Mouse (Mus musculus) liver, adult 2 months (tissue): ENCODE data around the gene 3110009E18Rik. TPM values are rescaled to one million over a fixed set of nuclear protein-coding genes. Genes with fewer than 3 reads are reported as not detected.
A peak's percentile ranks its signal among the peaks of the same experiment; 100 is the strongest.

Experiments used
- DNase-seq: peaks from one replicate; pipeline ENCODE4 v3.0.0-alpha.2; 2011; ENCODE audit warnings: low read depth, low spot score; ENCODE audit errors: extremely low read depth
- H3K27ac ChIP-seq: fragments of 200-500 bp; replicated peaks from 2 replicates; pipeline ENCODE4 v1.5.1; 2012; ENCODE audit warnings: low read depth, mild to moderate bottlenecking, control low read depth, inconsistent platforms, low read length; ENCODE audit not compliant: insufficient read depth
- H3K27me3 ChIP-seq: fragments of 200-500 bp; 2 replicates; pipeline ENCODE4 v1.6.1; 2012; ENCODE audit warnings: mild to moderate bottlenecking, moderate library complexity, low read length, inconsistent platforms; ENCODE audit not compliant: control insufficient read depth, insufficient read depth
- H3K36me3 ChIP-seq: fragments of 200-500 bp; 2 replicates; pipeline ENCODE4 v1.6.1; 2012; ENCODE audit warnings: low read length, inconsistent platforms; ENCODE audit not compliant: control insufficient read depth, insufficient read depth
- H3K4me1 ChIP-seq: fragments of 200-500 bp; 2 replicates; pipeline ENCODE4 v1.6.1; 2011; ENCODE audit warnings: low read length; ENCODE audit not compliant: control insufficient read depth, insufficient read depth
- H3K4me3 ChIP-seq: fragments of 200-500 bp; 2 replicates; pipeline ENCODE4 v1.5.1; 2011; ENCODE audit warnings: low read depth, mild to moderate bottlenecking, control low read depth, low read length, moderate library complexity; ENCODE audit not compliant: insufficient read depth
- H3K79me2 ChIP-seq: fragments of 200-500 bp; 2 replicates; pipeline ENCODE4 v1.6.1; 2012; ENCODE audit warnings: inconsistent platforms, mild to moderate bottlenecking, low read length, moderate library complexity; ENCODE audit not compliant: control insufficient read depth, insufficient read depth
- H3K9ac ChIP-seq: fragments of 200-500 bp; 2 replicates; pipeline ENCODE4 v1.6.1; 2012; ENCODE audit warnings: low read depth, mild to moderate bottlenecking, control low read depth, inconsistent platforms, low read length
- CTCF ChIP-seq: fragments of 200-500 bp; IDR thresholded peaks from 2 replicates; pipeline ENCODE4 v1.5.1; 2011; ENCODE audit warnings: low read depth, low read length, control low read depth
- POLR2A ChIP-seq: fragments of 200-500 bp; IDR thresholded peaks from 2 replicates; pipeline ENCODE4 v1.6.1; 2011; ENCODE audit warnings: low read length, control low read depth; ENCODE audit not compliant: insufficient read depth; ENCODE audit errors: extremely low read depth
- WGBS: fragments of 180-500 bp; shearing (Covaris S2); methylation state at CpG from one replicate; pipeline ENCODE4 v1.1.7; 2018; 5-methylcytosine and 5-hydroxymethylcytosine counted together
- polyA plus RNA-seq: library from polyadenylated mRNA; depleted of rRNA; stranded (reverse); fragments of >200 nt; gene quantifications from 2 replicates; pipeline ENCODE4 v1.2.3, GENCODE M21; 2012
- total RNA-seq: library from RNA; depleted of rRNA; stranded (reverse); fragments of >200 nt; gene quantifications from 2 replicates; pipeline ENCODE4 v1.2.3, GENCODE M21; 2014

Gene 3110009E18Rik
- total and polyA plus RNA-seq, 2 experiments: 0.61 to 1.4 TPM

GRCm38 (mm10) chr1:120204834-120205233 lies 83.8 kb downstream of the 3110009E18Rik start:
- H3K4me1 ChIP-seq: no peaks in the 10 kb centered on the region
- H3K9ac ChIP-seq: no peak overlapping the region
- H3K27me3 ChIP-seq: no peaks in the 10 kb centered on the region
- TF ChIP-seq POLR2A (no peak), CTCF (no peak)
- H3K79me2 ChIP-seq: no peaks in the 10 kb centered on the region
- 79% methylated on average over 1 of the region's 1 CpGs for WGBS
- H3K27ac ChIP-seq: no peak overlapping the region
- H3K36me3 ChIP-seq: no peaks in the 10 kb centered on the region
- no peak for DNase-seq
- H3K4me3 ChIP-seq: no peak overlapping the region

- 68% methylated on average over 6 of the region's 6 CpGs for WGBS
- Histone ChIP-seq H3K27me3 (no peaks in the 10 kb centered on the region), H3K79me2 (no peaks in the 10 kb centered on the region), H3K9ac (no peak overlapping the region), H3K27ac (no peak overlapping the region), H3K4me1 (no peaks in the 10 kb centered on the region), H3K4me3 (no peak overlapping the region), H3K36me3 (no peaks in the 10 kb centered on the region)
- no peak for TF ChIP-seq POLR2A
- no peak for DNase-seq
These were observed 86.6 kb downstream of the 3110009E18Rik start for GRCm38 (mm10) chr1:120207568-120207967.

- Histone ChIP-seq H3K36me3 (no peaks in the 10 kb centered on the region), H3K27me3 (no peaks in the 10 kb centered on the region), H3K9ac (no peak overlapping the region), H3K4me1 (no peaks in the 10 kb centered on the region), H3K4me3 (no peak overlapping the region), H3K27ac (no peak overlapping the region), H3K79me2 (no peaks in the 10 kb centered on the region)
- TF ChIP-seq CTCF (no peak), POLR2A (no peak)
- 78% methylated on average over 11 of the region's 11 CpGs for WGBS
- DNase-seq: peak; percentile 19
These were observed 87.7 kb downstream of the 3110009E18Rik start for GRCm38 (mm10) chr1:120208502-120209230.

DNA sequence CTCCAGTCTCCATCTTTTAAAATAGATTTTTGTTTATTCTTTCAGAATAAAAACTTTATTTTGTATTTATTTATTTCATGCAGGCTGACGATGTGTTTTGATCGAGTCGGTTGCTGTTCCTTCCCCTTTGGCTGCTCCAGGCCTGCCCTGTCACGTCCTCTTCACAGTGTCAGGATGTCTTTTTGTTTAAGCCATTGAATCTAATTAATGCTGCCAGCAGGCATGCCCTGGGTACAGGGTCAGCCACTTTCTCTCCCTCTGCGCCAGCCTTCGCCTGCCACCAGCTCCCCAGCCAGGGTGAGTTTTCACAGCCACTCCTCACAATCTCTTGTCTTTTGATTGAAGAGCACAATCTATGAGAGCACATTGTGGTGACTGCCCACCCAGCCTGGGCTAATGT lies 99.9 kb downstream of the 3110009E18Rik start:
- no peak for DNase-seq
- Histone ChIP-seq H3K27ac (no peak overlapping the region), H3K27me3 (no peaks in the 10 kb centered on the region), H3K79me2 (no peaks in the 10 kb centered on the region), H3K4me3 (no peak overlapping the region), H3K36me3 (no peaks in the 10 kb centered on the region), H3K4me1 (no peaks in the 10 kb centered on the region), H3K9ac (no peak overlapping the region)
- TF ChIP-seq CTCF (no peak), POLR2A (no peak)
- WGBS: 79% methylated on average over 6 of the region's 6 CpGs

- H3K79me2 ChIP-seq: no peaks in the 10 kb centered on the region
- no peak for DNase-seq
- H3K4me3 ChIP-seq: no peak overlapping the region
- H3K27me3 ChIP-seq: no peaks in the 10 kb centered on the region
- TF ChIP-seq POLR2A (no peak), CTCF (no peak)
- 55% methylated on average over 2 of the region's 2 CpGs for WGBS
- no peak overlapping the region for H3K27ac ChIP-seq
- no peak overlapping the region for H3K9ac ChIP-seq
- H3K4me1 ChIP-seq: no peaks in the 10 kb centered on the region
- no peaks in the 10 kb centered on the region for H3K36me3 ChIP-seq
These were observed 100.3 kb downstream of the 3110009E18Rik start for GRCm38 (mm10) chr1:120221285-120221684.

DNA sequence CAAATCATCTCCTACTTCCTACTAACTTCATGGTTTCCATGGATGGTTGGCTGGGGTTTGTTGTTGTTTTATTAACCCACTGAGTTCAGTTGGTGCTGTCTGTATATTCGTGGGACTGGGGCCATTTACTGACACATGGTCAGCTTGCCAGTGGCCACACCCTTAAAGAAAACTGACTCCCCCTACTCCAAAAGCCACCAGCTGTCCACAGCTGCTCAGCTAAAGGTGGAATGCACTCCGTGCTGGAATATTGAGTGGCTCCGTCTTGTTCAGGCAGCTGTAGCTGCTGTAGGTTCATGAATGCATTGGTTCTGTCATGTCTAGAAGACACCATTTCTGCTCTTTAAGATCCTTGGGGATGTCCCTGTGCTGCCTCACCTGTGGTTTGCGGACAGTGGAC lies 102.6 kb downstream of the 3110009E18Rik start:
- Histone ChIP-seq H3K27ac (no peak overlapping the region), H3K27me3 (no peaks in the 10 kb centered on the region), H3K36me3 (peaks cover 4% of the 10 kb centered on the region; the same call in 1 of the 2 replicates), H3K4me3 (no peak overlapping the region), H3K4me1 (no peaks in the 10 kb centered on the region), H3K9ac (no peak overlapping the region), H3K79me2 (no peaks in the 10 kb centered on the region)
- 80% methylated on average over 4 of the region's 4 CpGs for WGBS
- TF ChIP-seq CTCF (no peak), POLR2A (no peak)
- no peak for DNase-seq
